Mouse (Mus musculus): ENCODE results near the gene Cachd1. TPM values are rescaled to one million over a fixed set of nuclear protein-coding genes. Genes with fewer than 3 reads are reported as not detected.
A peak's percentile ranks its signal among the peaks of the same experiment; 100 is the strongest.

Gene Cachd1
- total RNA-seq, 2 experiments from 2014 or later, result 39.3 to 54.8 TPM

GRCm38 (mm10) chr4:100917511-100917910 lies 141.0 kb downstream of the Cachd1 start:
- no peak for DNase-seq (ENCODE audit: low spot score in 2 of 2)

GRCm38 (mm10) chr4:100920413-100920812 lies 143.9 kb downstream of the Cachd1 start:
- DNase-seq (ENCODE audit: low spot score in 2 of 2), result no peak

GRCm38 (mm10) chr4:100922816-100923554 lies 146.5 kb downstream of the Cachd1 start:
- no peak for DNase-seq (ENCODE audit: low spot score in 2 of 2)

- no peak for DNase-seq (ENCODE audit: low spot score in 2 of 2)
Observed at GRCm38 (mm10) chr4:100923598-100923997, 147.1 kb downstream of the Cachd1 start.

GRCm38 (mm10) chr4:100924276-100924675 lies 147.8 kb downstream of the Cachd1 start:
- DNase-seq (ENCODE audit: low spot score in 2 of 2), result no peak

- DNase-seq (ENCODE audit: low spot score in 2 of 2), result no peak
Observed at GRCm38 (mm10) chr4:100925153-100925552, 148.7 kb downstream of the Cachd1 start.

GRCm38 (mm10) chr4:100926608-100927007 lies 150.1 kb downstream of the Cachd1 start:
- DNase-seq (ENCODE audit: low spot score in 2 of 2), result no peak

GRCm38 (mm10) chr4:100927059-100927458 lies 150.6 kb downstream of the Cachd1 start:
- DNase-seq (ENCODE audit: low spot score in 2 of 2), result no peak

- DNase-seq (ENCODE audit: low spot score in 2 of 2), result no peak
Observed at GRCm38 (mm10) chr4:100943689-100944088, 167.2 kb downstream of the Cachd1 start.

- no peak for DNase-seq (ENCODE audit: low spot score in 2 of 2)
Observed at GRCm38 (mm10) chr4:100944276-100944675, 167.8 kb downstream of the Cachd1 start.

- DNase-seq (ENCODE audit: low spot score in 2 of 2), result peak in 1 of 2 experiments; percentile 79
Observed at GRCm38 (mm10) chr4:100945171-100945899, 168.9 kb downstream of the Cachd1 start.

GRCm38 (mm10) chr4:100948494-100949425 lies 172.3 kb downstream of the Cachd1 start:
- no peak for DNase-seq (ENCODE audit: low spot score in 2 of 2)

- DNase-seq (ENCODE audit: low spot score in 2 of 2), result no peak
Observed at GRCm38 (mm10) chr4:100950316-100950715, 173.8 kb downstream of the Cachd1 start.

GRCm38 (mm10) chr4:100951876-100952275 lies 175.4 kb downstream of the Cachd1 start:
- DNase-seq (ENCODE audit: low spot score in 2 of 2), result no peak

GRCm38 (mm10) chr4:100963341-100963740 lies 186.9 kb downstream of the Cachd1 start:
- DNase-seq (ENCODE audit: low spot score in 2 of 2), result no peak

GRCm38 (mm10) chr4:100963796-100964195 lies 187.3 kb downstream of the Cachd1 start:
- no peak for DNase-seq (ENCODE audit: low spot score in 2 of 2)

GRCm38 (mm10) chr4:100967703-100968392 lies 191.4 kb downstream of the Cachd1 start:
- DNase-seq (ENCODE audit: low spot score in 2 of 2), result no peak

GRCm38 (mm10) chr4:100973641-100974454 lies 197.4 kb downstream of the Cachd1 start:
- DNase-seq (ENCODE audit: low spot score in 2 of 2), result no peak

- no peak for DNase-seq (ENCODE audit: low spot score in 2 of 2)
Observed at GRCm38 (mm10) chr4:100974455-100975035, 198.1 kb downstream of the Cachd1 start.

GRCm38 (mm10) chr4:100977522-100977921 lies 201.0 kb downstream of the Cachd1 start:
- DNase-seq (ENCODE audit: low spot score in 2 of 2), result no peak

Measured in layer of hippocampus, postnatal 14 days (tissue).